8 mouse cellular contexts compared by ENCODE assay signal in the genomic region with DNA sequence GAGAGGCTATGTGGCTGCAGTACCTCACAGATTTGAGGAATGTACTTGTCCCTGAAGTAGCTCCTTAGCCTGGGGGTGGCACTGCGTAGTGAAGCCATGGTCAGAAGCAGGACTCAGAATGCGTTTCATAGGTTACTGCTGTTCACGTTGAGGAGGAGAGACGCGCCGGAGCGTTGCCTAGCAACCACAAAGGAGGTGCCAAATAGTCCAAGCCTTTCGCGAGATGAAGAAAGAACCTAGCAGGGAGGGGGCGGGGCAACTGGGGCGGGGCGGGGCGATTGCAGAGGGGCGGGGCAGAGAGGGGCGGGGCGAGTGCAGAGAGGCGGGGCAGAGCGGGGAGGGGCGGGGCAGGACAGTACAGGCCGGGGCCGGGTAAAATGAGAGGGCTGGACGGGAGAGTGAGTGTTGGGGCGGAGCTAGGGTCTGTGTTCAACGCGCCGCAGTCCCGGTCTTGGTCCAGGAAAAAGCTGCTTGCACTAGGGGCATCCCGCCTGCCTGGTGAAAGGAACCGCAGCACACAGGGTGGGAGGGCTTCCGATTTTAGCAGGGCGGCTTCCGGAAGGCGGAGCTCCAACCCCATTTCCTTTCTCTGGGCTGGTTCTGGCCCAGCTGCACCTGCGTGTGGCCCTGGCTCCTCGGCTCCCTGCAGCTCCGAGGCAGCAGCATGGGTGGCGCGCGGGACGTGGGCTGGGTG. TPM values are rescaled to one million over a fixed set of nuclear protein-coding genes. Genes with fewer than 3 reads are reported as not detected.
DNase-seq lines count a peak whose midpoint lies in the region; ATAC-seq and TF ChIP-seq lines count a peak whose summit lies in the region.

A gene (minus strand): TSS at position 196 of the 694 bp plus-strand sequence.
A gene (plus strand): TSS at position 375 of the 694 bp plus-strand sequence.

- H3K9ac ChIP-seq in hindbrain, embryonic 14.5 days: peak within 1 kb of the TSS; percentile 94

- H3K9me3 ChIP-seq in hindbrain, embryonic 14.5 days (ENCODE audit: control insufficient read depth, low read length): no peaks in the 10 kb centered on the region

- POLR2A ChIA-PET in Patski (lab: Charles Lee): interaction anchor here (0.7 to 1.3 kb wide), 3 partner anchors 99 to 215 kb away, joined by 3 to 4 read pairs (median 3); no protein-coding TSS in a partner anchor

- in situ Hi-C loops in Patski (cut with MboI; ENCODE audit: low pct_unique_long_range_greater_than_20kb): no loop called here

- under 1% methylated on average over 33 of the region's 40 CpGs for WGBS in hindbrain, embryonic 14.5 days

- DNase-seq in Patski (ENCODE audit: low read depth, low spot score): peak; percentile 68
- DNase-seq in cerebellum, postnatal 14 days: peak; percentile 88
- DNase-seq in frontal cortex, postnatal 14 days (ENCODE audit: low spot score in 2 of 2): peak; percentile 82 to 89
- peak; percentile 87 for DNase-seq in hindbrain, embryonic 14.5 days (ENCODE audit: low spot score)
- DNase-seq in layer of hippocampus, postnatal 36 days: peak; percentile 84
- peak; percentile 97 for DNase-seq in lung, postnatal 36 days
- peak; percentile 97 for DNase-seq in retina, postnatal 1 day
- DNase-seq in urinary bladder, adult 18-20 months (ENCODE audit: low spot score in 2 of 2): peak; percentile 62 to 81

- CTCF ChIA-PET in Patski (lab: Charles Lee): interaction anchor here (0.8 to 1.7 kb wide), 3 partner anchors 10 to 90 kb away, joined by 3 to 8 read pairs (median 4); no protein-coding TSS in a partner anchor

- peak; percentile 95 for ATAC-seq in Patski
- peak; percentile 97 for ATAC-seq in hindbrain, embryonic 14.5 days (ENCODE audit: low FRiP score)

- H3K4me1 ChIP-seq in hindbrain, embryonic 14.5 days (replicated peaks; ENCODE audit: control insufficient read depth, insufficient read depth, low read length): peaks cover 19% of the 10 kb centered on the region

- H3K4me2 ChIP-seq in hindbrain, embryonic 14.5 days (replicated peaks): peak within 1 kb of the TSS; percentile 92

- H3K27me3 ChIP-seq in Patski: no peaks in the 10 kb centered on the region
- H3K27me3 ChIP-seq in hindbrain, embryonic 14.5 days (ENCODE audit: control insufficient read depth, insufficient read depth, low read length): 0 out of 2 replicates have a peak, but pooled peaks cover 3% of the 10 kb centered on the region

- peak within 1 kb of the TSS; percentile 92 for H3K4me3 ChIP-seq in hindbrain, embryonic 14.5 days (replicated peaks; ENCODE audit: low read length)

- peak within 1 kb of the TSS; percentile 91 for H3K27ac ChIP-seq in hindbrain, embryonic 14.5 days

- peaks cover 24% of the 10 kb centered on the region for H3K36me3 ChIP-seq in hindbrain, embryonic 14.5 days (replicated peaks; ENCODE audit: control insufficient read depth, insufficient read depth)

- TF ChIP-seq CTCF in Patski (IDR thresholded peaks at IDR 0.05): no peak

RNA-seq across cellular contexts. Expression of the first gene that starts in this region (rescaled TPM):
- polyA plus RNA-seq in Patski (2021): 0.15 TPM
- polyA plus RNA-seq in hindbrain, embryonic 14.5 days (2014; fragmentation: Nextera tagmentation; extraction: Ambion mirVana): 0.20 TPM in 2 replicates
- total RNA-seq in layer of hippocampus, postnatal 36 days (2021): under 1 TPM in 1 of 2 experiments, not detected in 1; 0.28 TPM

RNA-seq across cellular contexts. Expression of the second gene that starts in this region (rescaled TPM):
- 42.2 TPM for polyA plus RNA-seq in Patski (2021)
- 56.4 and 58.7 TPM in 2 replicates for polyA plus RNA-seq in hindbrain, embryonic 14.5 days (2014; fragmentation: Nextera tagmentation; extraction: Ambion mirVana)
- 10 to 100 TPM; 20.8 to 24.0 TPM for total RNA-seq in layer of hippocampus, postnatal 36 days (2021)

Comparison
In these comparisons a context has a peak if more than half of its experiments do, and no peak if none do; other contexts are left out.
1. Peak in every context shown above with its lines: DNase-seq, ATAC-seq, H3K4me3 ChIP-seq and H3K27ac ChIP-seq.